Mouse (Mus musculus) MEL (cell line): ENCODE measurements around the gene Rassf6. TPM values are rescaled to one million over a fixed set of nuclear protein-coding genes. Genes with fewer than 3 reads are reported as not detected.

Source experiments
- DNase-seq: peaks from one replicate; pipeline ENCODE4 v3.0.0; 2011; ENCODE audit warnings: low read depth, low spot score
- H3K27ac ChIP-seq: 2 replicates; pipeline ENCODE4 v1.5.1; 2012; ENCODE audit warnings: low read depth, mild to moderate bottlenecking, control low read depth, low read length, moderate library complexity; ENCODE audit not compliant: control insufficient read depth
- H3K27me3 ChIP-seq, 2 experiments: fragments of 150-350 bp in 1 of 2; sonication (generic) in 1 of 2; 2 replicates each; pipeline ENCODE4 v1.6.1; 2012; ENCODE audit warnings: low read length in 2 of 2, mild to moderate bottlenecking in 2 of 2, improper control_type of control experiment in 1 of 2, moderate library complexity in 1 of 2; ENCODE audit not compliant: insufficient read depth in 2 of 2, control insufficient read depth in 1 of 2
- H3K36me3 ChIP-seq, 2 experiments: 2 replicates each; pipeline ENCODE4 v1.6.1; 2012 to 2014; ENCODE audit warnings: low read length in 2 of 2, improper control_type of control experiment in 1 of 2, inconsistent platforms in 1 of 2, mild to moderate bottlenecking in 1 of 2; ENCODE audit not compliant: insufficient read depth in 2 of 2, control insufficient read depth in 1 of 2
- H3K4me1 ChIP-seq, 2 experiments: fragments of 150-350 bp in 1 of 2; sonication (generic) in 1 of 2; 2 replicates each; pipeline ENCODE4 v1.6.1; 2012; ENCODE audit warnings: low read length in 2 of 2, improper control_type of control experiment in 1 of 2, mild to moderate bottlenecking in 1 of 2; ENCODE audit not compliant: insufficient read depth in 2 of 2, control insufficient read depth in 1 of 2
- H3K4me3 ChIP-seq, 2 experiments: fragments of 150-350 bp in 1 of 2; sonication (generic) in 1 of 2; 2 replicates each; pipeline ENCODE4 v1.5.1; 2012; ENCODE audit warnings: low read depth in 2 of 2, low read length in 2 of 2, mild to moderate bottlenecking in 2 of 2, moderate library complexity in 2 of 2, control low read depth in 1 of 2, improper control_type of control experiment in 1 of 2; ENCODE audit not compliant: control insufficient read depth in 1 of 2, insufficient read depth in 1 of 2
- H3K79me2 ChIP-seq: 2 replicates; pipeline ENCODE4 v1.6.1; 2012; ENCODE audit warnings: mild to moderate bottlenecking, low read length, moderate library complexity; ENCODE audit not compliant: control insufficient read depth, poor library complexity, insufficient read depth
- H3K9ac ChIP-seq: 2 replicates; pipeline ENCODE4 v1.6.1; 2012; ENCODE audit warnings: low read depth, mild to moderate bottlenecking, control low read depth, low read length, moderate library complexity; ENCODE audit not compliant: control insufficient read depth, poor library complexity, severe bottlenecking
- H3K9me3 ChIP-seq: fragments of 150-350 bp; sonication (generic); replicated peaks from 2 replicates; pipeline ENCODE4 v1.6.1; 2012; ENCODE audit warnings: mild to moderate bottlenecking, low read length, improper control_type of control experiment, moderate library complexity; ENCODE audit not compliant: insufficient read depth
- ELF1 ChIP-seq: IDR thresholded peaks from 2 replicates; pipeline ENCODE4 v1.6.1; 2014; ENCODE audit warnings: low read depth, mild to moderate bottlenecking, inconsistent platforms, low read length, improper control_type of control experiment, moderate library complexity
- ETS1 ChIP-seq: IDR thresholded peaks from 2 replicates; pipeline ENCODE4 v1.6.1; 2012; ENCODE audit warnings: low read depth, mild to moderate bottlenecking, inconsistent platforms, low read length, improper control_type of control experiment, moderate library complexity
- GABPA ChIP-seq: IDR thresholded peaks from 2 replicates; pipeline ENCODE4 v1.6.1; 2012; ENCODE audit warnings: low read depth, mild to moderate bottlenecking, inconsistent platforms, low read length, improper control_type of control experiment, moderate library complexity
- GATA1 ChIP-seq: IDR thresholded peaks from 2 replicates; pipeline ENCODE4 v1.6.1; 2011; ENCODE audit warnings: low read depth, low read length, improper control_type of control experiment
- JUND ChIP-seq: IDR thresholded peaks from 2 replicates; pipeline ENCODE4 v1.6.1; 2011; ENCODE audit warnings: low read depth, mild to moderate bottlenecking, improper control_type of control experiment, low read length
- MAX ChIP-seq: IDR thresholded peaks from 2 replicates; pipeline ENCODE4 v1.6.1; 2011; ENCODE audit warnings: low read length, improper control_type of control experiment
- MAZ ChIP-seq: IDR thresholded peaks from 2 replicates; pipeline ENCODE4 v1.6.1; 2012; ENCODE audit warnings: low read depth, mild to moderate bottlenecking, inconsistent platforms, low read length, improper control_type of control experiment
- MEF2A ChIP-seq: IDR thresholded peaks from 2 replicates; pipeline ENCODE4 v1.6.1; 2014; ENCODE audit warnings: low read depth, mild to moderate bottlenecking, inconsistent platforms, low read length, improper control_type of control experiment; ENCODE audit not compliant: poor library complexity, insufficient replicate concordance, severe bottlenecking; ENCODE audit errors: extremely low read depth
- MXI1 ChIP-seq: IDR thresholded peaks from 2 replicates; pipeline ENCODE4 v1.6.1; 2011; ENCODE audit warnings: mild to moderate bottlenecking, low read depth, low read length, improper control_type of control experiment
- POLR2AphosphoS2 ChIP-seq: IDR thresholded peaks from 2 replicates; pipeline ENCODE4 v1.6.1; 2011; ENCODE audit warnings: low read length, improper control_type of control experiment
- POLR2AphosphoS5 ChIP-seq: IDR thresholded peaks from 2 replicates; pipeline ENCODE4 v1.6.1; 2012; ENCODE audit warnings: low read depth, borderline replicate concordance, mild to moderate bottlenecking, inconsistent platforms, low read length, moderate library complexity, mixed read lengths
- SIN3A ChIP-seq: IDR thresholded peaks from 2 replicates; pipeline ENCODE4 v1.6.1; 2012; ENCODE audit warnings: low read length, improper control_type of control experiment, inconsistent platforms
- TAL1 ChIP-seq: IDR thresholded peaks from 2 replicates; pipeline ENCODE4 v1.6.1; 2012; ENCODE audit warnings: mild to moderate bottlenecking, inconsistent platforms, low read length, moderate library complexity, mixed read lengths
- TBP ChIP-seq: IDR thresholded peaks from 2 replicates; pipeline ENCODE4 v1.8.0; 2011; ENCODE audit warnings: low read depth, low read length, improper control_type of control experiment
- TCF12 ChIP-seq: IDR thresholded peaks from 2 replicates; pipeline ENCODE4 v1.6.1; 2014; ENCODE audit warnings: low read depth, mild to moderate bottlenecking, inconsistent platforms, low read length, improper control_type of control experiment, moderate library complexity
- ZC3H11A ChIP-seq: IDR thresholded peaks from 2 replicates; pipeline ENCODE4 v1.6.1; 2012; ENCODE audit warnings: low read depth, mild to moderate bottlenecking, inconsistent platforms, low read length, improper control_type of control experiment
- ZMIZ1 ChIP-seq: IDR thresholded peaks from 2 replicates; pipeline ENCODE4 v1.6.1; 2012; ENCODE audit warnings: low read depth, mild to moderate bottlenecking, inconsistent platforms, low read length, improper control_type of control experiment, moderate library complexity
- ZNF384 ChIP-seq: IDR thresholded peaks from 2 replicates; pipeline ENCODE4 v1.6.1; 2012; ENCODE audit warnings: low read depth, mild to moderate bottlenecking, inconsistent platforms, low read length, improper control_type of control experiment
- polyA plus RNA-seq, 2 experiments: library from polyadenylated mRNA; stranded (reverse) in 1 of 2; unstranded in 1 of 2; fragments of >175 nt in 1 of 2; fragments of >200 nt in 1 of 2; gene quantifications; 2 replicates each; pipeline versions ENCODE4 v1.2.1 to v1.2.4; 2012; ENCODE audit warnings: low replicate concordance in 2 of 2, low read depth in 1 of 2; ENCODE audit not compliant: insufficient read length in 2 of 2, insufficient read depth in 1 of 2, missing spikeins in 1 of 2
- total RNA-seq: library from RNA; depleted of rRNA; stranded (reverse); fragments of 300-350 nt; gene quantifications from 2 replicates; pipeline ENCODE4 v1.2.3, GENCODE M21; 2012; rRNA removed

Rassf6 gene
- total RNA-seq (not detected in 2 replicates), polyA plus RNA-seq (under 1 TPM in 1 of 2 experiments, not detected in 1; 0.39 TPM)

DNA sequence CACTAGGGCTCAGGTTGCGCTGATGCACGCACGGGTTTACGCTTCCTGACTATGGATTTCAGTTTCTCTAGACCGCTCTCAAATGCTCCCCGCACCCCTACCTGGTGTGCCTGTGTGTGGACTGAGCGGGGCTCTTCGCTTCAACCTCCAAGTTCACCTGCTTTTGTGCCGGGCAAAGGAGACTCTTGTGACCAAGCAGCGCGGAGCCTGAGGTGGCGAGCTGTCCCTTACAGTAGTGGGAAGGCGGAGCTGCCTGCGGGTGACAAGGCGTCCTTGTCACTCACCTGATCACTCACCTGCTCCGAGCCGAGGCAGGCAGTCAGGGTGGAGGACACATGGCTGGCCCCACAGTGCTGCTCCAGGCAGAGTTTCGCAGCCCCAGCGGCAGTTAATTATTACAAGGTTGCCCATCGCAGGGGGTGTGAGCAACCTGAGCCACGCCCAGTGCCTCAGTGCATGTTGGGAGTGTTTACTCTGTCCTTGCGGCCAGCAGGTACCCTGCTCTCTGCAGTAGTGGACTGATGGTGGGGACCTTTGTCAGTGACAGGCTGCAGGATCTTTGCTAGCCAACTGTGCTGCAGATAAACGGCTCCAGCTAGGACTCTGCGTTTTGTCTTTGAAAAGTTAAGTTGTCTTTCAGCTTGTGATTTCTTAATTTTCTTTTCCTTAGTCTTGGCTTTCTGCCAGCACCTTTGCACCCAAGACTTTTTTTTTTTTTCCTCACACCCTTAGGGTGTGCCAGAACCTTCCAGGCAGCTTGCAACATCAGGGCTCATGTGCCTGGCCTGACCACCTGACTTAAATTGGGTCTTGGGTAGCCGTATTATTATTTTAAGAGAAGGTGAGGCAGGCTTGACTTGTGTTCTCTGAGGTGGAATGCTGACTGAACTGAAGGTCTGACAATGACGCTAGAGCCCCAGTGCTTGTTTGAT, at the start of gene Rassf6:
Rassf6 (minus strand) TSS at position 372 of the 932 bp plus-strand sequence.
- Histone ChIP-seq H3K27ac (no peak within 1 kb of the TSS), H3K4me1 (no peaks in the 10 kb centered on the region)

DNA sequence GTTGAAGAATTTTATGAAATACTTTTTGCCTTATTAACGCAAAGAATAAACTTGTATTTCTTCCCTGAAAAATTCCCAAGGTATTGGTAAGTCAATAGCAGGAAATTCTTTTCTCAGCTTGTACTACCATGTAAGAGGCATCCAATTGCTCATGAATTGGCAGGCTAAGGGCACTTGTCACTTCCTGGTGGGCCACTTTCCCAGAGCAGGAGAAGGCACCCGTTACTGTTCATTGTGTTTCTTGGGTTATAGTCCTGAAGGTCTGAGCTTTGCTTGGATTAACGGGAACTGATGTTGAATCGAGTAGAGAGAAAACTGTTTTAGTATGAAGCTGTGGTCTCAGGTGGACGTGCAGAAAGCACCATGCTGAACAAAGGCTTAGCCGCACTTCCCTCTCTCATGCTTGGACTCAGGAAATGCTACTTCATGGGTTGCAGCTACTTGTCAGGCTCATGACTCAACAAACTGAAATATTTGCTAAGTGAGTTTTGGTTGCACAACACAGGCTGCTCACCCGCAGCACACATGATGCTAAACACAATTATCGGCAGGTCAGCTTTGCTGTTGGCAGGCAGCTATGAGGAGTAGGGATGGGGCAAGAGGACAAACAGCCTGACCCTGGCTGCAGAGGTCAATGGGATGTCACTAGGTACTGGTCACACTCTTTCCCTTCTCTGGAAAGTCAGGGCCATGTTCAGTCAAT, 49.1 kb upstream of the Rassf6 start:
- Histone ChIP-seq H3K27me3 (no peaks in the 10 kb centered on the region; a peak in 1 of 4 replicates), H3K4me1 (0 out of 4 replicates have a peak, but pooled peaks cover 0 to 2% of the 10 kb centered on the region in 2 experiments), H3K79me2 (no peaks in the 10 kb centered on the region), H3K27ac (no peak overlapping the region), H3K4me3 (no peak overlapping the region), H3K9me3 (no peaks in the 10 kb centered on the region), H3K9ac (no peak overlapping the region), H3K36me3 (peaks cover 0 to 3% of the 10 kb centered on the region in 2 experiments; a peak in 2 of 4 replicates)
- TF ChIP-seq ZNF384, result no peak
- TF ChIP-seq MEF2A, result no peak
- no peak for TF ChIP-seq POLR2AphosphoS2
- TF ChIP-seq POLR2AphosphoS5, result no peak
- no peak for TF ChIP-seq ELF1
- no peak for TF ChIP-seq SIN3A
- no peak for TF ChIP-seq ZMIZ1
- TF ChIP-seq GATA1, result no peak
- TF ChIP-seq TCF12, result no peak
- TF ChIP-seq ZC3H11A, result no peak
- TF ChIP-seq MAX, result no peak
- no peak for TF ChIP-seq TAL1
- TF ChIP-seq MAZ, result no peak
- no peak for TF ChIP-seq ETS1
- TF ChIP-seq MXI1, result no peak
- DNase-seq, result no peak

More for the DNA sequence above, at the start of gene Rassf6:
- DNase-seq, result no peak
- no peaks in the 10 kb centered on the region; a peak in 2 of 4 replicates for H3K27me3 ChIP-seq
- H3K79me2 ChIP-seq, result no peaks in the 10 kb centered on the region
- no peak for TF ChIP-seq JUND
- TF ChIP-seq GABPA, result no peak
- TF ChIP-seq TAL1, result no peak
- TF ChIP-seq TBP, result no peak
- H3K4me3 ChIP-seq, result no peak within 1 kb of the TSS
- H3K9ac ChIP-seq, result no peak within 1 kb of the TSS
- H3K36me3 ChIP-seq, result no peaks in the 10 kb centered on the region
- H3K9me3 ChIP-seq, result no peaks in the 10 kb centered on the region
